Mouse (Mus musculus) left cerebral cortex, postnatal 4 days (tissue): ENCODE measurements at regions not wholly inside any gene's neighbourhood (a gene's known extent, or its start where the extent isn't known, plus 50 kb on each side); places are given as distances from the start of the nearest gene placed in this dataset.
A peak's percentile ranks its signal among the peaks of the same experiment; 100 is the strongest.

Experiments used
- DNase-seq: peaks from one replicate; pipeline ENCODE4 v3.0.0-alpha.2; 2022
- intact Hi-C: fragments of 180-260 bp; cut with DNase I; formaldehyde crosslinking; loops from one replicate; pipeline ENCODE4 v1.15.1; 2025

GRCm38 (mm10) chrX:166727823-166728621 is 142.5 kb upstream of the Egfl6 start:
- intact Hi-C loops = no loop called here
- peak; percentile 29 for DNase-seq

GRCm38 (mm10) chrX:166725761-166726503 is 140.4 kb upstream of the Egfl6 start:
- intact Hi-C loops = no loop called here
- no peak for DNase-seq

DNA sequence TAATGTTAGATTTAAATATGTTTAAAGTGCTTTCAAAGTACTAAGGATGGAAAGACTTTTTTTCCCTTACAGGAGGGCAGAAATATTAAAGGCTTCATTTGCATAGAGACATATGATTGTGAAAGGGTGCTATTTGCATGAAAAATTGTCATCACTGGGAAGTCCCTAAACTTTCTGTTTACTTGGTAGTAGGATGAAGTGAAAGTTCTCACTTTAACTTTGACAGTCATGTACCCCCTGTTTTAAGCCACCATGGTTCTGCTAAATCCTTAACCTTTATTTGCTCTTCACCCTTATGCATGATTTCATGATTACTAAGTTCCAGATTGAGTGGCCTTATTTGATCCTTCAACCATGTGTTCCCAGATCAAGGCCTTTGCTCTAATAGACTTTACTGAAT is 132.6 kb upstream of the Egfl6 start:
- intact Hi-C loops = no loop called here
- no peak for DNase-seq

DNA sequence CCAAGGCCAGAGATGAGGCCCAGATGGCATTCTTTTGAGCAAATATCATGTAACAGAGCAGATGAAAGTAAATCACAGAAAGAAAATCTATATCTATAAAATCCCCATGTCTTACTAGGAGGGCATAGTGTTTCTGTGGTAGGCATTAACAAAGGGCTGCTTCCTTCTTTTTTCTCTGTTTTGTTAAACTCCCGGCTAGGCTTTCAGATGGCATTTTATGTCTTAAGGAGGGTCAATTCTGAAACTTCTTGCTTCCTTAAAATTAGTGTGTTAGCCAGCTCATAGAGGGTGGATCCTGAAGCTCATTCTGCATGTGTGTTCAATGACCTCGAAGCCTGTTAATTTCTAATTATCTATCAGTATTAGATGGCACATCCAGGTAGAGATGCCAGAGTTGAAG is 123.8 kb upstream of the Egfl6 start:
- intact Hi-C loops = no loop called here
- DNase-seq = no peak

DNA sequence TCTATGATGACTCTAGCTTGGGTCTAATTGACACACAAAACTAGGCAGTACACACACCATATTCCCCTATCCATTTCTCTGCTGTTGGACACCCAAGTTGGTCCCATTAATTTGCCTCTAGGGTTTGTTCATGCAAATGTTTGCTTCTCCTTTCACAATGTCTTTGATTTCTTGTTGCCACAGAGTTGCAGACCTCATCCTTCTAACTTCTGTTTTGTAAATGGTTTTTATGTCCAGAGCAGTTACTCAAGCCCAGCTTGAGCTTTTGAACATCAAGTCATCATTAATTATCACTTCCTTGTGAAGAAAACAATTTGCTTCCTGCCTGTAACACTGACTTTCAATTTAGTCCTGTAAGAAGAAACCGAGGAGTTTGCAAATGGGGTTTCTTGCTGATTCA is 122.6 kb upstream of the Egfl6 start:
- DNase-seq = no peak
- intact Hi-C loops = no loop called here

GRCm38 (mm10) chrX:166707029-166707428 is 121.5 kb upstream of the Egfl6 start:
- no peak for DNase-seq
- intact Hi-C loops = no loop called here

DNA sequence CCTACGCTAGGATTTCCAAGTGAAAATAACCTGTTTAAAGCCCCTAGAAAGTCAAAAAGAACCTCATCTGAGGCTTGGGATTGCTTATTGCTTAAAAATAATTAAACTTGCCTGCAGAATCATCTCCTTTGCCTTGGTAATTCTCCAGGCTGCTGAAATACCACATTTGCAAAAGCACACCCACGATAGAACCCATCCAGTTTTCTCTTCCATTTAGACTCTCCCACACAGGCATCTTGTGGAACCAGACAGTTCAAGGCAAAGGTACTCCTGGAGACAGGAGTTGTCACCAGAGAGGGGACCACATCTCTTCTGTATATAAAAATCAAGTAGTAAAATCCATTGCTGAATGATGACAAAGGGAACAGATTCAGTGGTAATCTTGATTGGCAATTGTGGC is 118.8 kb upstream of the Egfl6 start:
- no peak for DNase-seq
- intact Hi-C loops = no loop called here

DNA sequence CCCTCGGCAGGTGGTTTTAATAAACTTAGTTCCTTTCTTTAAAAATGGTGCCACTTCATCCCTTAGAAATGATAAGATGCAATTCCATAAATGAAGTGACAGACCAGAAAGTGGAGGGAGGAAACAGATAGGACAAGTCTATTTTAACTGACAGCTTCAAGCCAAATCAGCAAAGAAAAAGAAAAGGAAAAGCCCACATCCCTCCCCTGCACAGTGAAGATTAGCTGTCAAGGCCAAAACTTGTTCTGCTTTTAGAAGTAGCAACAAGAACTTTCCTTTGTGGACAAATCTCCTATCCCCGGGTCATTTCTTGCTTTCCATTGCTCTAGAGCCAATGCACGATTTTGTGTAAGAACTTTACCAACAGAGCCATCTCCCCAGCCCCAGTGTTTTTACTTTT is 108.7 kb upstream of the Egfl6 start:
- intact Hi-C loops = no loop called here
- DNase-seq = no peak

- DNase-seq = no peak
- intact Hi-C loops = no loop called here
Measured at GRCm38 (mm10) chrX:166688779-166689178, 103.3 kb upstream of the Egfl6 start.

DNA sequence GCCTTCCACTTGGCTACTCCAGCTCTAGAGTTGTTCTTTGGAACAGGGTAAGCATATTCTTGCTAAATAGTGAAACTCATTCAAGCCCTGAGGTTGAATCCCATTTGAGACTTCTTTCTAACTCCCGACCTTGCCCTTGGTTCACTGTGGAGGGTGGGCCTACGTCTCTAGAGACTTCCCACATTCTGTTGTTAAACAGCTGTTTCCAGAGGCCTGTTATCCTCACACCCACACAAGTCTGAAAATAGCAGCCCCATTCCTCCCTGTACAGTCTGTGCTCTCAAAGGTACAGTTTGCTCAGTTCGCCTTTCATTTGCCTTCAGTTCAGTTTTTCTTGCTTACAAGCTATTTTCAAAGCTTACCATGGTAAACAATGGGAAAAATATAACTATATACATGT is 87.9 kb upstream of the Egfl6 start:
- no peak for DNase-seq
- intact Hi-C loops = no loop called here

- intact Hi-C loops = no loop called here
Measured at GRCm38 (mm10) chrX:166672617-166673016, 87.1 kb upstream of the Egfl6 start.

GRCm38 (mm10) chrX:166671853-166672252 is 86.3 kb upstream of the Egfl6 start:
- no peak for DNase-seq
- intact Hi-C loops = no loop called here

More at GRCm38 (mm10) chrX:166672617-166673016, 87.1 kb upstream of the Egfl6 start:
- no peak for DNase-seq

GRCm38 (mm10) chrX:166666304-166666703 is 80.8 kb upstream of the Egfl6 start:
- intact Hi-C loops = loop anchor here (10.0 kb wide), 2 partner anchors 538 to 568 kb away; partner anchors contain the start of gene Tmsb4x
- DNase-seq = no peak

DNA sequence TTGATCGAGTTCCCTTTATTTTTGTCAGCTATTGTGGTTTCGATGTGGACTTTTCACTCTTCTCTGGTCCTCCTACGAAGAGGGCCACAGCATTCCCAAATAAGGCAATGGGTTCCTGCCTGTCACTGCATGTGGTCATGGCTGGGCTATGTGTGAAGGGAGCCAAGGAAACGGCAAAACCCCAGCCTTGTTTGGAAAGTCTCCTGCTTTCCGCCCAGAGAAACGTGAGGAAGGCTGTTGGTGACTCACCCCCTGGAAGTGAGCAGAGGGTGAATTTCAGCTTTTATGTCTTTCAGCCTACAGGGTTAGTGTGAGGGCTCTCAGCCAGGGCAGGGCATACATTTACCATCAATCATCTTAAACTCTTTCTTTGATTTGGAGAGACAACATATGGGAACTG is 76.3 kb upstream of the Egfl6 start:
- DNase-seq = peak; percentile 43
- intact Hi-C loops = loop anchor here (10.0 kb wide), 2 partner anchors 543 to 573 kb away; partner anchors contain the start of gene Tmsb4x

DNA sequence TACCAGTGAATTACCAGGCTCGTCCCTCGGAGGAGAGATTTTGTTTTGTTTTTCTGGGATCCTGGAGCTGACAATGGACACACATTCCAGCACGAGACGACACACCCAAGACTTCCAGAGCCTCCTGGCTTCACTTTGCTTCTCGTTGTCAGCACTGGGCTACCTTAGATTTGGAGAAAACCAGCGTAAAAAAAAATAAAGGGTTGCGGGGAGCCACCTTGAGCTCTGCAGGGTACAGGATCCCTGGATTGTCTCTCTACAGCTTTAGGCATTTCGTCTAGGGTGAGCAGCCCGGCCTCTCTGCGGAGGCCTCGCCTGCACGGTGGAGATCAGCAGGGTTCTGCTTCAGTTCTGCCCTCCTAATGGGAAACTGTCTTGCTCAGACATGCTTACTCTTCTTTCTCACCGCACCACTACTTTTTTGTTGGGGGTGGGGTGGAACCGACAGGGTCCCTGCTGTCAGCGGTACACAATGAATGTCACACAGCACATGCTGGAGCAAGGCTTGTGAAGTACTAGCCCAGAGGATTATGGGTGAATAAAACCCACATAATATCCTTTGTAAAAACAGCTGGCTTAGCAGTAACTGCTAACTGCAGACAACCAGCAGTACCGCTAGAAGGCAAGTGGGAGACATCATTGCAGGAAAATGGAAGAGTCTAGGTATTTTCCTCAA is 75.7 kb upstream of the Egfl6 start:
- intact Hi-C loops = loop anchor here (10.0 kb wide), 2 partner anchors 544 to 574 kb away; partner anchors contain the start of gene Tmsb4x
- peak; percentile 13 for DNase-seq

DNA sequence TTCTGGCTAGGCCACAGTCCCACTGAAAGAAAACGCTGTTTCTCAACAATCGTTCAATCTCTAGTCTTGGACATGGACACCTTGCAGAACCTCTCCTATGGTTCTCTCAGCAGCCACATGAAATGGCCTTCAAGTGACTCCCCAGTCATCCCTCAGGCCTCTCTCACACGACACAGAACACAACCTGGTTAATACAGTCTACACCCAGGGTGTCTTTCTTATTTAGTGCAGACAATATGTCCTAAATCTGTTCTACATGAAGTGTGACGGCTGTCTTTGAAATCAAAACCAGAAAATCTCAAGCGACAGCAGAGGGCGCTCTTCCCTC is 75.2 kb upstream of the Egfl6 start:
- intact Hi-C loops = loop anchor here (10.0 kb wide), 2 partner anchors 544 to 574 kb away; partner anchors contain the start of gene Tmsb4x
- DNase-seq = peak; percentile 73

- DNase-seq = peak; percentile 9
- intact Hi-C loops = loop anchor here (2.0 kb wide), 1 partner anchor 486 kb away; no protein-coding TSS in a partner anchor
Measured at GRCm38 (mm10) chrX:166652400-166652799, 66.9 kb upstream of the Egfl6 start.

DNA sequence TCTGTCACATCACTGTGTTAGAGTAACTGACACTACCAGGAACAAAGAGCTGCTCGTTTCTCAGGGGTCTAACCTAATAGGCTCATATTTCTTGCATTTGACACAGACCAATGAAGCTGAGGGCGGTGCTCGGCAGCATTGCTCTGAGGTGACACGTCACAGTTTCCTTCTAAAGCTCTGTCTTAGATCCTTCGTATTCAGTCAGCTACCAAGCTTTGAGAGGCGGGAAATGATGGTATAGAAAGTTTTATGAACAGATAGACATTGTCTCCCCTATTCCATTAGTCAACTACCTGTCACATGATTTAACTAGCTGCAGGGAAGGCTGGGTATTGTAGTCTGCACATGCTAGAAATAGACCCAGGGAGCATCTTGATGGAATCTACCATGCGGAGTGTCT is 60.2 kb upstream of the Egfl6 start:
- DNase-seq = no peak
- intact Hi-C loops = no loop called here

DNA sequence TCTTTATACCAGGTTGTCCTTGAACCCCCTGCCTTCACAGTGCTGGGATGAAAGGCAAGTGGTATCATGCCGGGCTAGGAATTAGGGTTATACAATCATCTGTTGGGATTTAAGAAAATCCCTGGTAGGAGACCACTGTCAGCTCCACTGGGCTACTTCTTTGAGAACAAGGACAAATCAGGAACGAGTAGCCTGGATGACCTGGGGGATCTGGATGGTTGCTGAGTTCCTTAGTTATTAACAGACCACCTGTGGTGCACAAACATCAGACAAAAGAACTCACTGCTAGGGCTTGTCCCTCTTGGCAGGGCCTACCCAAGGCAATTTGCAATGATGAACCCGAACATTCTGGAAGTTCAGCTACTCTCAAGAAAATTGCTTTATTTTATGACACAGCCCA is 55.7 kb upstream of the Egfl6 start:
- no peak for DNase-seq
- intact Hi-C loops = no loop called here

- no peak for DNase-seq
- intact Hi-C loops = no loop called here
Measured at GRCm38 (mm10) chrX:166640258-166640657, 54.7 kb upstream of the Egfl6 start.
